Mouse (Mus musculus) megakaryocyte, embryonic 14.5 days (primary cell): ENCODE results near the gene Gpr18. TPM values are rescaled to one million over a fixed set of nuclear protein-coding genes. Genes with fewer than 3 reads are reported as not detected.

Experiments used
- H3K27me3 ChIP-seq: replicated peaks from 2 replicates; pipeline ENCODE3; 2012; ENCODE audit warnings: inconsistent platforms
- H3K36me3 ChIP-seq: replicated peaks from 2 replicates; pipeline ENCODE3; 2012; ENCODE audit warnings: low read length, inconsistent platforms, mixed read lengths
- H3K4me1 ChIP-seq: 2 replicates; pipeline ENCODE4 v1.6.1; 2012; ENCODE audit warnings: inconsistent platforms
- H3K4me3 ChIP-seq: replicated peaks from 2 replicates; pipeline ENCODE3; 2012; ENCODE audit warnings: moderate library complexity, mild to moderate bottlenecking, inconsistent platforms
- H3K9me3 ChIP-seq: 2 replicates; pipeline ENCODE4 v1.6.1; 2012; ENCODE audit warnings: inconsistent platforms
- FLI1 ChIP-seq: IDR thresholded peaks from 2 replicates; pipeline ENCODE4 v1.6.1; 2012; ENCODE audit warnings: low read length, inconsistent platforms, mixed read lengths
- GATA1 ChIP-seq: IDR thresholded peaks from 3 replicates; pipeline ENCODE4 v1.6.1; 2012; ENCODE audit warnings: mixed read lengths, low read length, inconsistent platforms, borderline replicate concordance
- polyA plus RNA-seq: library from polyadenylated mRNA; stranded (reverse); fragments of >175 nt; gene quantifications from 2 replicates; pipeline ENCODE4 v1.2.3, GENCODE M21; 2012; ENCODE audit warnings: low replicate concordance; ENCODE audit not compliant: insufficient read depth

Gene Gpr18
- polyA plus RNA-seq, 1 experiment: 0.06 TPM

DNA sequence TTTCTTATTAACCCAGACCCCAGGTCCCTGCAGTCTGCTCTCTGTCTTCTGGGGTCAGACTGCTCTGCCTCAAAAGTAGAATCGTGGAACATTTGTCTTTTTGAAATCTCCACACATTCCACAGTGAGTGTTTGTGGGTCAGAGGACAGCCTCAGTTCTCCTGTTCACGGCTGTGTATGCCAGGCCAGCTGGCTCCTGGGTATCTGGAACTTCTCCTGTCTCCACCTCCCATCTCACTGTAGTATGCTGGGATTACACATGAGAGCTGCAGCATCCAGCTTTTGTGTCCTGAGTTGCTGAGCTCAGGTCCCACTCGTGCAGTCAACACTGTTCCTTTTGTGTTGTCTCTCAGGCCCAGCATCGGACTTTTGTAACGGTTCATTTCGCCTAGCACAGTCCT, 9.3 kb upstream of the Gpr18 start:
- no peaks in the 10 kb centered on the region for H3K9me3 ChIP-seq
- TF ChIP-seq FLI1: no peak
- H3K4me3 ChIP-seq: no peak overlapping the region
- H3K4me1 ChIP-seq: peaks cover 59% of the 10 kb centered on the region
- H3K36me3 ChIP-seq: peaks cover 18% of the 10 kb centered on the region
- H3K27me3 ChIP-seq: no peaks in the 10 kb centered on the region

GRCm38 (mm10) chr14:121922731-121923130, 7.2 kb upstream of the Gpr18 start:
- Histone ChIP-seq H3K36me3 (peaks cover 22% of the 10 kb centered on the region), H3K4me1 (peaks cover 45% of the 10 kb centered on the region), H3K4me3 (no peak overlapping the region), H3K27me3 (no peaks in the 10 kb centered on the region), H3K9me3 (no peaks in the 10 kb centered on the region)
- TF ChIP-seq GATA1 (no peak), FLI1 (no peak)

GRCm38 (mm10) chr14:121922016-121922415, 6.4 kb upstream of the Gpr18 start:
- Histone ChIP-seq H3K27me3 (no peaks in the 10 kb centered on the region), H3K36me3 (peaks cover 26% of the 10 kb centered on the region), H3K4me3 (no peak overlapping the region), H3K4me1 (peaks cover 47% of the 10 kb centered on the region), H3K9me3 (no peaks in the 10 kb centered on the region)
- no peak for TF ChIP-seq FLI1
- TF ChIP-seq GATA1: no peak

- Histone ChIP-seq H3K27me3 (no peaks in the 10 kb centered on the region), H3K36me3 (peaks cover 33% of the 10 kb centered on the region), H3K4me1 (peaks cover 54% of the 10 kb centered on the region), H3K4me3 (peak overlapping the region; percentile 3), H3K9me3 (no peaks in the 10 kb centered on the region)
- TF ChIP-seq FLI1 (no peak), GATA1 (no peak)
Observed at GRCm38 (mm10) chr14:121920511-121921124, 5.0 kb upstream of the Gpr18 start.

DNA sequence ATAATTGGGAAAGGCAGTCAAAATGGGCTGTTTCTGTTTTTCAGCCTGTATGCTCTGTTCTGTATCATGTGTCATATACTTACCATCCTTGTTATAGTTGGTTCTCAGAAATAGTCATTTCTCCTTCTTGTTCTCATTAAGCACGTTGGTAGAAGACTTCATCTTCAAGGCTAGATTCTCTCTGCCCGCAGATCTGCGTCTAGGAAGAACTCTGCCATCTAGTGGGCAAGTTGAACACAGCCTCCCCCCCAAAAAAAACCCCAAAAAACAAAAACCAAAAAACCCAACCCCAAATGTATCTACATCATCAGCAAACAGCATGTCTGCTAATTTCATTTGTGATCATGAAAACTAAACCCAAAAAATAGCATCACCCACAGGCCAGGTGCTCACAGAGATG, 4.2 kb upstream of the Gpr18 start:
- no peaks in the 10 kb centered on the region for H3K9me3 ChIP-seq
- H3K4me3 ChIP-seq: no peak overlapping the region
- TF ChIP-seq GATA1 (no peak), FLI1 (no peak)
- no peaks in the 10 kb centered on the region for H3K27me3 ChIP-seq
- peaks cover 28% of the 10 kb centered on the region for H3K36me3 ChIP-seq
- H3K4me1 ChIP-seq: peaks cover 53% of the 10 kb centered on the region

GRCm38 (mm10) chr14:121918266-121918665, 2.7 kb upstream of the Gpr18 start:
- Histone ChIP-seq H3K4me3 (no peak overlapping the region), H3K36me3 (peaks cover 30% of the 10 kb centered on the region), H3K27me3 (no peaks in the 10 kb centered on the region), H3K4me1 (peaks cover 47% of the 10 kb centered on the region), H3K9me3 (no peaks in the 10 kb centered on the region)
- TF ChIP-seq GATA1: no peak
- TF ChIP-seq FLI1: no peak

GRCm38 (mm10) chr14:121916311-121917094, 922 bp upstream of the Gpr18 start:
- Histone ChIP-seq H3K9me3 (no peaks in the 10 kb centered on the region), H3K4me3 (no peak overlapping the region), H3K36me3 (peaks cover 45% of the 10 kb centered on the region), H3K27me3 (no peaks in the 10 kb centered on the region), H3K4me1 (peaks cover 37% of the 10 kb centered on the region)
- TF ChIP-seq GATA1 (no peak), FLI1 (no peak)

DNA sequence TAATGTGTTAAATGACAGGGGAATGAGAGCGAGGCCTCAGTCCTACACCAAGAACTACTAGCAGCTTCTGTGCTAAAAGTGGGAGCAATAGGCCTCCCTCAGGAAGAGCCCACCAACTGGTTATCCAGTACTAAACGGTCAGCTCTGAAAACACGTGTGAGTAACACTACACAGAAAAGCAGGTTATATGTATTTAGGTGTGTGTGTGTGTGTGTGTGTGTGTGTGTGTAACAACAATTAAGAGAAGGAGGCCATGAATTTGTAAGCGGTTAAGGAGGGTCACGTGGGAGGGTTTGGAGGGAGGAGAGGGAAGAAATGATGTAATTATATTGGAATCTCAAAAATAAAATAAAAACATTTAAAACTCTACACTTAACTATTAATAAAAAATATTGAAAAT, 438 bp downstream of the Gpr18 start:
- Histone ChIP-seq H3K36me3 (peaks cover 53% of the 10 kb centered on the region), H3K9me3 (no peaks in the 10 kb centered on the region), H3K4me1 (peaks cover 23% of the 10 kb centered on the region), H3K4me3 (no peak overlapping the region), H3K27me3 (no peaks in the 10 kb centered on the region)
- TF ChIP-seq GATA1 (no peak), FLI1 (no peak)

DNA sequence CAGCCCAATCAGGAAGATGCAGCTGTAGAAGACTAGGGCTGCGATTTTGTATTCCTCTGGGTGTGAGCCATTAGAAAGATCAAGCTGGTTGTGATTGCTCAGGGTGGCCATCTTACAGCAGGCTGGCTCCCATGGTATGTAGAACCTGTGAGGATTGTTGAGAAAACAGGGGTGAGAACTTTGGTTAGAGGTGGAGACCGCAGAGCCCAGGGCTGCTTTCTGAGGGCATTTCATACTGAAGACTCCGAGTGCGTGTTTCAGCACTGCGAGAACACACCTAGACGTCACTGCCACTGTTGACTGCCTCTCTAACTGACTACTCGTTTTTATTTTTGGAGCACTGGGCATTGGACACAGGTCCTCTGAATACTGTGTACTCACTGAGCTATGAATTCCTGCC, 3.1 kb downstream of the Gpr18 start:
- Histone ChIP-seq H3K27me3 (no peaks in the 10 kb centered on the region), H3K36me3 (peaks cover 66% of the 10 kb centered on the region), H3K9me3 (no peaks in the 10 kb centered on the region), H3K4me3 (no peak overlapping the region), H3K4me1 (peaks cover 21% of the 10 kb centered on the region)
- TF ChIP-seq GATA1 (no peak), FLI1 (no peak)

DNA sequence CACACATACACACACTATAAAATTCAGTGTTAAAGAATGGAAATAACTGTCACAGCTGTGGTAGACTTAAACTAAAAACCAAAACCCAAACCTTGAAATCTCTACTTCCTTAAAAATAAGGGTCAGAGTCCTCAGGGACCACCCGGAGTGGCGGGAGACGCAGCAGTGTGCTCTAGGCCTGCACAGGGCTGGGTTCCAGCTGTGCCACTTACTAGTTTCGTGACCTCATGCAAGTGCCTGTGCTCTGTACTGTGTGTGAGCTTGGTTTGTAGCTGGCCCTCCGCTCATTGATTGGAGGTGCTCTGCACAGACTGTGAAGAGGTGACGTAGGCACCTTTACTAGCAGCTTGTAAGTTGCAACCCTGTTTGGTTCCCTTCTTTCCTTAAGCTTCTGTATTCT, 5.7 kb downstream of the Gpr18 start:
- H3K4me1 ChIP-seq: peaks cover 21% of the 10 kb centered on the region
- peaks cover 66% of the 10 kb centered on the region for H3K36me3 ChIP-seq
- no peaks in the 10 kb centered on the region for H3K9me3 ChIP-seq
- no peaks in the 10 kb centered on the region for H3K27me3 ChIP-seq
- no peak for TF ChIP-seq GATA1
- TF ChIP-seq FLI1: no peak
- H3K4me3 ChIP-seq: no peak overlapping the region
